Mouse (Mus musculus) B cell, adult 67 days (primary cell): ENCODE results near the gene Brms1. TPM values are rescaled to one million over a fixed set of nuclear protein-coding genes. Genes with fewer than 3 reads are reported as not detected.

Source experiments
- total RNA-seq, 2 experiments: library from RNA; stranded (reverse); gene quantifications; 4 replicates each; pipeline ENCODE4 v1.2.4; 2023

Brms1 gene
- total RNA-seq = 10 to 100 TPM; 63.7 to 71.9 TPM

GRCm38 (mm10) chr19:5040862-5041523, at the start of gene Brms1:
TSS of gene Brms1 (plus strand) at chr19:5041354.

GRCm38 (mm10) chr19:5023621-5024479, 17.3 kb upstream of the Brms1 start, which contains the start of gene Slc29a2:
TSS of gene Slc29a2 (plus strand) at chr19:5023860.

GRCm38 (mm10) chr19:5038709-5039156, 2.4 kb upstream of the Brms1 start, which contains the start of the genes B4gat1 and AC124502.3:
TSS of gene B4gat1 (plus strand) at chr19:5038826.
TSS of gene AC124502.3 (plus strand) at chr19:5038891.

DNA sequence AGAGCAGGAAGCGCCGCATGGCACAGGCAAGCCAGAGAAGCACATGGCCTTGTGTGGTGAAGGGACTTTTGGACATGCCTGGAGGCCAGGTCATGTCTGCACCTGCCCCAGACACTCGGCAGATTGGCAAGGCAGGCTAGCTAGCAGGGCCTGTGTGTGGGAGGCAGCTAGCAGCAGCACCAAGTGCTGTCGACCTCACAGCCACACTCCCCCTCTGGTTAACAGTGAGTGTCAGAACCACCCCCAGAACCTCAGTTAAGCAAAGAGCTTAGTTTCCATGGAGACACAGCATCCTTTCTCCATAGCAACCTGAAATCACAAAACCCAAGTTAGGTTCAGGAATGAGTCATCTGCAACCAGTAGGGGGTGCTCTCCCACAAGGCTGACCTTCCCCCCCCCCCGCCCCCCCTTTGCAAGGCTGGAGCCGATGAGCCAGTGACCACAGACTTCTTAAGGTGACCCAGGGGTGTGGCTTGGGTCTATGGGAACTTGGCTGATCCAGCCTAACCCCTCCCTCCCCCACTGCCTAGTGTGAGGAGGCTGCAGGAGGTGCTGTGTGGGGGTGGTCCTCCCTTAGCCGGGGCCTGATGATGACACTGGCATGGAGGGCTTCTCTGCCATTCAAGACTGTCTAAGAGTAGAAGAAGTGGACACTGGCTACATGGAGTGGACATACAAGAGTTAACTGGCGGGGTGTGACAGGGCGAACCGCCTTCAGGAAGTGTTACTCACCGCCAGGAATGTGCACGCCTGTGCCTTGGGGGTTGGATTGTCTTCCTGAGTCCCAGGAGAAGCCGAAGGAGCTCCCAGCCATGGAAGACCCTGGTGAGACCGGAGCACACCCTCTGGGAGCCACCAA, 9.1 kb downstream of the Brms1 start, which contains the start of gene Rin1:
Rin1 (plus strand) TSS at position 435 of the 859 bp plus-strand sequence.

DNA sequence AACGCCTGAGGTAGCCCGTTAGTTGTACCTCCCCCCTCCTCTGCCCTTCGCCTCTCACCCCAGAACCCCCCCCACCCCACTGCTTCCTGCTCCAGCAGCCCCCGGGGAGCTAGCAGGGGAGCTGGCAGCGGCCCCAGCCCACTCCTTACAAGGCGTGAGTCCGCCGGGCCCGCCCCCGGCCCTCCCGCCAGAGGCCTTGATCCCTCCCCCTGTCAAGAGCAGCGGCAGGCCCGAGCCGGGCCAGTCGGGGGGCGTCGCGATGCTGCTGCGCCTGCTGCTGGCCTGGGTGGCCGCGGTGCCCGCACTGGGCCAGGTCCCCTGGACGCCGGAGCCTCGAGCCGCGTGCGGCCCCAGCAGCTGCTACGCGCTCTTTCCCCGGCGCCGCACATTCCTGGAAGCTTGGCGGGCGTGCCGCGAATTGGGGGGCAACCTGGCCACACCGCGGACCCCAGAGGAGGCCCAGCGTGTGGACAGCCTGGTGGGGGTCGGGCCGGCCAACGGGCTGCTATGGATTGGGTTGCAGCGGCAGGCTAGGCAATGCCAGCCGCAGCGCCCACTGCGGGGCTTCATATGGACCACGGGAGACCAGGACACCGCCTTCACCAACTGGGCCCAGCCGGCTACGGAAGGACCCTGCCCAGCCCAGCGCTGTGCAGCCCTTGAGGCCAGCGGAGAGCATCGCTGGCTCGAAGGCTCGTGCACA, 26.9 kb downstream of the Brms1 start, which contains the start of gene Cd248:
Cd248 (plus strand) TSS at position 212 of the 703 bp plus-strand sequence.

GRCm38 (mm10) chr19:5085145-5085863, 44.1 kb downstream of the Brms1 start, which contains the start of gene Tmem151a:
TSS of gene Tmem151a (minus strand) at chr19:5085531.

GRCm38 (mm10) chr19:5087884-5088728, 47.0 kb downstream of the Brms1 start, which contains the start of gene Yif1a:
TSS of gene Yif1a (plus strand) at chr19:5088538.

GRCm38 (mm10) chr19:5098363-5099143, 57.4 kb downstream of the Brms1 start, which contains the start of gene Cnih2:
TSS of gene Cnih2 (minus strand) at chr19:5098521.

Other genes starting within 250 kb of the Brms1 start
- gene Rbm4, start 247.5 kb upstream of the Brms1 start, total RNA-seq = 10 to 100 TPM; 69.7 to 74.8 TPM
- 10 to 100 TPM; 36.7 to 45.2 TPM for gene Gm21992, start 229.7 kb upstream of the Brms1 start, total RNA-seq
- 10 to 100 TPM; 63.8 to 98.1 TPM for gene Rbm14, start 229.7 kb upstream of the Brms1 start, total RNA-seq
- gene Ccs, start 202.0 kb upstream of the Brms1 start, total RNA-seq = 10 to 100 TPM; 23.0 to 24.4 TPM
- not detected for gene Ccdc87, start 202.0 kb upstream of the Brms1 start, total RNA-seq
- gene Ctsf, start 186.2 kb upstream of the Brms1 start, total RNA-seq = under 1 TPM in 1 of 2 experiments, not detected in 1; 0.87 TPM
- gene Actn3, start 163.4 kb upstream of the Brms1 start, total RNA-seq = not detected
- gene Zdhhc24, start 162.7 kb upstream of the Brms1 start, total RNA-seq = 1 to 10 TPM; 7.9 to 9.3 TPM
- gene Bbs1, start 134.7 kb upstream of the Brms1 start, total RNA-seq = 1 to 10 TPM; 4.1 to 4.3 TPM
- 10 to 100 TPM; 78.9 to 86.2 TPM for gene Dpp3, start 113.1 kb upstream of the Brms1 start, total RNA-seq
- 1 to 10 TPM; 1.7 to 4.2 TPM for gene Peli3, start 98.2 kb upstream of the Brms1 start, total RNA-seq
- 10 to 100 TPM; 22.0 to 39.4 TPM for gene Mrpl11, start 79.2 kb upstream of the Brms1 start, total RNA-seq
- gene Npas4, start 51.0 kb upstream of the Brms1 start, total RNA-seq = not detected
- gene Slc29a2, start 17.5 kb upstream of the Brms1 start, total RNA-seq = 1 to 10 TPM; 5.6 to 9.4 TPM
- gene B4gat1, start 2.5 kb upstream of the Brms1 start, total RNA-seq = 1 to 10 TPM; 4.8 TPM
- gene AC124502.3, start 2.5 kb upstream of the Brms1 start, total RNA-seq = 1 to 10 TPM; 1.2 to 2.8 TPM
- 1 to 10 TPM; 2.5 to 5.3 TPM for gene Rin1, start 9.1 kb downstream of the Brms1 start, total RNA-seq
- gene Cd248, start 26.7 kb downstream of the Brms1 start, total RNA-seq = not detected
- not detected for gene Tmem151a, start 44.2 kb downstream of the Brms1 start, total RNA-seq
- gene Yif1a, start 47.2 kb downstream of the Brms1 start, total RNA-seq = 10 to 100 TPM; 29.3 to 49.9 TPM
- gene Cnih2, start 57.2 kb downstream of the Brms1 start, total RNA-seq = 1 to 10 TPM; 1.2 to 2.2 TPM
- 100 to 1,000 TPM; 102 to 110 TPM for gene Rab1b, start 65.7 kb downstream of the Brms1 start, total RNA-seq
- 10 to 100 TPM; 42.3 to 50.5 TPM for gene Klc2, start 77.2 kb downstream of the Brms1 start, total RNA-seq
- gene Pacs1, start 231.8 kb downstream of the Brms1 start, total RNA-seq = 10 to 100 TPM; 81.2 to 92.8 TPM